Mouse (Mus musculus) megakaryocyte, embryonic 14.5 days (primary cell): ENCODE measurements around the gene Fer.

Experiments
- FLI1 ChIP-seq: IDR thresholded peaks from 2 replicates; pipeline ENCODE4 v1.6.1; 2012; ENCODE audit warnings: low read length, inconsistent platforms, mixed read lengths
- GATA1 ChIP-seq: IDR thresholded peaks from 3 replicates; pipeline ENCODE4 v1.6.1; 2012; ENCODE audit warnings: mixed read lengths, low read length, inconsistent platforms, borderline replicate concordance

- TF ChIP-seq GATA1 (no peak), FLI1 (no peak)
Measured at GRCm38 (mm10) chr17:63878889-63879288, 16.0 kb downstream of the Fer start.
